Mouse (Mus musculus): ENCODE results near the gene Iqch. TPM values are rescaled to one million over a fixed set of nuclear protein-coding genes. Genes with fewer than 3 reads are reported as not detected.

The Iqch gene
- polyA plus RNA-seq, 1 experiment from 2014 or later: 0.22 TPM

DNA sequence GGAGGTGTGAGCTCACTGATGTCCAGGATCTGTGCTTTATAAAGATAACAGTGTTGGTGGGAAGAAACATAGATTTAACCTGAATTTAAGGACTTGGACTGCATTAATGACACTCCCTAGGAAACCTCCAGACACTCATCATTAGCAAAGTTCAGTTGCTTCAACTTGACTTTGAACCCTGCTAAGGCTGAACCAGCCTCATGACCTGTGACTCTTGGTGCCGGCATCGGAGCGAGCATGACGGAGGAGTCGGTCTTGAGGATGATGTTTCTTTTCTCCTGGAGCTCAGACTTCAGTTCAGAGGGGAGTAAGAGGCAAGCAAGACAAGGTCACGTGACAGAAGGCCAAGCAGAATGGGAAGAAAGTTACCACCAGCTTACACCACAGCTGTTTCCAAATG lies 41.7 kb upstream of the Iqch start:
- Histone ChIP-seq H3K27ac (ENCODE audit: low read length) (no peak overlapping the region), H3K4me3 (ENCODE audit: low read depth, low read length) (no peak overlapping the region), H3K36me3 (ENCODE audit: control insufficient read depth, insufficient read depth, low read length) (peaks cover 17% of the 10 kb centered on the region), H3K4me2 (replicated peaks; ENCODE audit: low read depth, low read length) (no peak overlapping the region), H3K9me3 (ENCODE audit: control insufficient read depth, low read depth, low read length) (no peaks in the 10 kb centered on the region), H3K27me3 (ENCODE audit: control insufficient read depth, insufficient read depth, low read length) (no peaks in the 10 kb centered on the region), H3K9ac (replicated peaks; ENCODE audit: low read depth, low read length) (no peak overlapping the region), H3K4me1 (ENCODE audit: control insufficient read depth, insufficient read depth, low read length) (no peaks in the 10 kb centered on the region)
- WGBS: 87% methylated on average over 6 of the region's 6 CpGs
- ATAC-seq (ENCODE audit: insufficient number of reproducible peaks, insufficient read depth, low FRiP score, low read depth): no peak

DNA sequence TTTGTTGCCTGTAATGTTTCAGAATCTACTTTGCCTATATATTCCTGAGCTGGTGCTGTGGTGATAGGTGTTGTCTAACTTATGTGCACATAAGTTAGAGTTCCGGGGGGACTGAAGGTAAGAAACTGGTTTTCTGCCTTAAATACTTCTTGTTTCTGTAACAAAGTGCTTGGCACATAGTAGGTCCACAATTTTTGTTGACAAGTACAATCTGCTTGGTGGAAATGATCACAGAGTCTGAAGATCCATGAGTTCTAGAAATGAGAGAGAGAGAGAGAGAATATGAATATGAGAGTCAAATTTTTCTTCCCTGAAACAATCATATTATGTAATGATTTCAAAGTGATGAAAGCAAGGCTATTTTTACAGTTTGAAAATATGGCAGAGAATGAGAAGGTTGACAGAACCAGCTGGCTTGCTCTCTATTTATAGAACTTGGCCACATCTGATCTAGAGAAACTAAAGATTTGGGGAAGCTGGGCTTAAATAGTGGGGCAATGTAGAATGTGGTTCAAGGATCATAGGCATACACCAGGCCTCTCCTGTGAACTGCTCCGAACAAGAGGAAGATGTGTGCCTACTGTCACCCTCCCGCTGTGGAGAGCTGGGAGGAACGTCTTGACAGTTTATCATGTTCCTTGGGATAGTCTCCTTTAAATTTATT lies 39.8 kb upstream of the Iqch start:
- H3K27ac ChIP-seq (ENCODE audit: low read length): no peak overlapping the region
- peaks cover 5% of the 10 kb centered on the region for H3K36me3 ChIP-seq (ENCODE audit: control insufficient read depth, insufficient read depth, low read length)
- no peaks in the 10 kb centered on the region for H3K4me1 ChIP-seq (ENCODE audit: control insufficient read depth, insufficient read depth, low read length)
- H3K4me2 ChIP-seq (replicated peaks; ENCODE audit: low read depth, low read length): no peak overlapping the region
- no peaks in the 10 kb centered on the region for H3K27me3 ChIP-seq (ENCODE audit: control insufficient read depth, insufficient read depth, low read length)
- H3K4me3 ChIP-seq (ENCODE audit: low read depth, low read length): no peak overlapping the region
- WGBS: 93% methylated on average over 4 of the region's 4 CpGs
- no peaks in the 10 kb centered on the region for H3K9me3 ChIP-seq (ENCODE audit: control insufficient read depth, low read depth, low read length)
- ATAC-seq (ENCODE audit: insufficient number of reproducible peaks, insufficient read depth, low FRiP score, low read depth): no peak
- no peak overlapping the region for H3K9ac ChIP-seq (replicated peaks; ENCODE audit: low read depth, low read length)

DNA sequence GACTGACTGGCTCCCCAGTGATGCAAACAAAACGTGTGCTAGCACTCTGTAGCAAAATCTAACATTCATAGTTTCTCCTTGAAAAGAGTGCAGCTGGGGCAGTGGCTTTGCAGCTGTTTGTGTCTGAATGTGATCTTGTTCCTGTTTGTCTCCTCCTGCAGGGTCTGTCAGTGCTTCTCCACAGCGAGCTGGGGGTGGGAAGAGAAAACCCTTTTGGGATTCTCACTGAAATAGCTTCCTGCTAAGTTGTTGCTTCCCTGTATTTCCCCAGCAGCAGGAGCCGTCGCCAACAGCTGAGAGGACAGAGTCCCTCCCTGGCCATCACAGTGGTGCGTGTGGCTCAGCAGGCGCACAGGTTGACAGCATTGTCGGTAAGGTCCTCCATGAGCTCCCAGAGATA lies 33.8 kb upstream of the Iqch start:
- ATAC-seq (ENCODE audit: insufficient number of reproducible peaks, insufficient read depth, low FRiP score, low read depth): no peak
- Histone ChIP-seq H3K4me2 (replicated peaks; ENCODE audit: low read depth, low read length) (no peak overlapping the region), H3K4me3 (ENCODE audit: low read depth, low read length) (no peak overlapping the region), H3K27me3 (ENCODE audit: control insufficient read depth, insufficient read depth, low read length) (no peaks in the 10 kb centered on the region), H3K9ac (replicated peaks; ENCODE audit: low read depth, low read length) (no peak overlapping the region), H3K4me1 (ENCODE audit: control insufficient read depth, insufficient read depth, low read length) (0 out of 2 replicates have a peak, but pooled peaks cover 3% of the 10 kb centered on the region), H3K9me3 (ENCODE audit: control insufficient read depth, low read depth, low read length) (no peaks in the 10 kb centered on the region), H3K36me3 (ENCODE audit: control insufficient read depth, insufficient read depth, low read length) (peaks cover 7% of the 10 kb centered on the region; the same call in 1 of the 2 replicates), H3K27ac (ENCODE audit: low read length) (no peak overlapping the region)
- WGBS: 73% methylated on average over 7 of the region's 7 CpGs

DNA sequence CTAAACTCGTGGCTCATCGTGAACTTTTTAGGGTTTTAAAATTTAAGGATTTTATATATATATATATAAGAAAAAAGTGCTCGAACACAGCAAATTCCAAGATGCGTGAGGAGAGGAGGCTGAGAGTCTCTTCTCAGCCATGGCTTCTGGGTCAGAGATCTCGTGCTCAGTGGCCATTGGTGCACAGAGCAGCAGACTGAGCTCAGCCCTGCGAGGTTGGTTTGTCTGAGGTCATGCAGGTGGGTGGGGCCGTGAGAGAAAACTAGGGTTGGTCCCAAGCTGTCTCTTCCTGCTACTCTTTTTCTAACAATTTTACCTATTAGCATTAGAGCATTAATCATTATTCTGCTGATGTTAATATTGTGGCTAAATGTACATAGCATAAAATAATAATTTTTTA lies 31.0 kb upstream of the Iqch start:
- Histone ChIP-seq H3K4me3 (ENCODE audit: low read depth, low read length) (no peak overlapping the region), H3K36me3 (ENCODE audit: control insufficient read depth, insufficient read depth, low read length) (peaks cover 7% of the 10 kb centered on the region; the same call in 1 of the 2 replicates), H3K27me3 (ENCODE audit: control insufficient read depth, insufficient read depth, low read length) (no peaks in the 10 kb centered on the region), H3K9ac (replicated peaks; ENCODE audit: low read depth, low read length) (no peak overlapping the region), H3K4me1 (ENCODE audit: control insufficient read depth, insufficient read depth, low read length) (0 out of 2 replicates have a peak, but pooled peaks cover 3% of the 10 kb centered on the region), H3K27ac (ENCODE audit: low read length) (no peak overlapping the region), H3K9me3 (ENCODE audit: control insufficient read depth, low read depth, low read length) (no peaks in the 10 kb centered on the region), H3K4me2 (replicated peaks; ENCODE audit: low read depth, low read length) (no peak overlapping the region)
- no peak for ATAC-seq (ENCODE audit: insufficient number of reproducible peaks, insufficient read depth, low FRiP score, low read depth)
- 61% methylated on average over 7 of the region's 7 CpGs for WGBS

DNA sequence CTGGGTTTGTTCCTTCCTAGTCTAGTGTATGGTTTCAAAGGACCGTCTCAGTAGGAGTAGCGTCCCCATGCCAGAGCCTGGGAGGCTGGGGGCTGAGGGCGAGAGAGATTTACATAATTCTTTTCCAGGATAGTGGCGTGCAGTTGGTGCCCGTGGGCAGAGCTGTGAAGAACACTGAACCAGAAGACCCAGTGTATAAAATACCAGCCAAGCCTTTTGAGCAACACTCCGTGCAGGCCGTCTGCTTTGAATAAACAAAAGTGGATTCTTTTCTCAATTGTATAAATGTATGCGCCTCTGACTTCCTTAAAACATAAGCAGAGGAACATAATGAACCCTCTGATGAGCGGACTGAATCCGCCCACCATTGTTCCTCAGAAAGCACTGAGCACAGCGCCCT lies 30.6 kb upstream of the Iqch start:
- Histone ChIP-seq H3K4me2 (replicated peaks; ENCODE audit: low read depth, low read length) (no peak overlapping the region), H3K27me3 (ENCODE audit: control insufficient read depth, insufficient read depth, low read length) (no peaks in the 10 kb centered on the region), H3K36me3 (ENCODE audit: control insufficient read depth, insufficient read depth, low read length) (peaks cover 7% of the 10 kb centered on the region; the same call in 1 of the 2 replicates), H3K4me3 (ENCODE audit: low read depth, low read length) (no peak overlapping the region), H3K27ac (ENCODE audit: low read length) (peak overlapping the region; percentile 39; the same call in 1 of the 2 replicates), H3K9me3 (ENCODE audit: control insufficient read depth, low read depth, low read length) (no peaks in the 10 kb centered on the region), H3K4me1 (ENCODE audit: control insufficient read depth, insufficient read depth, low read length) (0 out of 2 replicates have a peak, but pooled peaks cover 3% of the 10 kb centered on the region), H3K9ac (replicated peaks; ENCODE audit: low read depth, low read length) (no peak overlapping the region)
- WGBS: 38% methylated on average over 11 of the region's 11 CpGs
- ATAC-seq (ENCODE audit: insufficient number of reproducible peaks, insufficient read depth, low FRiP score, low read depth): no peak

DNA sequence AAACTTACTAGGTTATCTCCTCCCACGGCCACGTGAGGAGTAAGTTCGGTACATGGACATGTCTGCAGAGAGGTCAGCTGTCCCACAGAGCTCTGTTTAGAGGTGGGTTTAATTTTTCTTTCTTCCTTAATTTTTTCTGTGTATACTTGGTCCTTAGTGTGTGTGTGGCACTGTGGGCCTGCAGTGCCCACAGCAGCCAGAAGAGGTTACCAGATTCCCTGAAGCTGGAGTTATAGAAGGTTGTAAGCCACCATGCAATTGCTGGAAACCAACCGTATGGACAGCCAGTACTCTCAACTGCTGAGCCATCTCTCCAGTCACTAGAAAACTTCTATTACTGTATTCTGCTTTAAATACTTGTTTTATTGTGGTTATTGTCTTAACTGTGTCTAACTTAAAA lies 29.8 kb upstream of the Iqch start:
- WGBS: 96% methylated on average over 4 of the region's 4 CpGs
- Histone ChIP-seq H3K4me3 (ENCODE audit: low read depth, low read length) (no peak overlapping the region), H3K9ac (replicated peaks; ENCODE audit: low read depth, low read length) (no peak overlapping the region), H3K36me3 (ENCODE audit: control insufficient read depth, insufficient read depth, low read length) (peaks cover 7% of the 10 kb centered on the region; the same call in 1 of the 2 replicates), H3K27me3 (ENCODE audit: control insufficient read depth, insufficient read depth, low read length) (no peaks in the 10 kb centered on the region), H3K4me1 (ENCODE audit: control insufficient read depth, insufficient read depth, low read length) (0 out of 2 replicates have a peak, but pooled peaks cover 3% of the 10 kb centered on the region), H3K9me3 (ENCODE audit: control insufficient read depth, low read depth, low read length) (no peaks in the 10 kb centered on the region), H3K27ac (ENCODE audit: low read length) (no peak overlapping the region), H3K4me2 (replicated peaks; ENCODE audit: low read depth, low read length) (no peak overlapping the region)
- ATAC-seq (ENCODE audit: insufficient number of reproducible peaks, insufficient read depth, low FRiP score, low read depth): no peak

DNA sequence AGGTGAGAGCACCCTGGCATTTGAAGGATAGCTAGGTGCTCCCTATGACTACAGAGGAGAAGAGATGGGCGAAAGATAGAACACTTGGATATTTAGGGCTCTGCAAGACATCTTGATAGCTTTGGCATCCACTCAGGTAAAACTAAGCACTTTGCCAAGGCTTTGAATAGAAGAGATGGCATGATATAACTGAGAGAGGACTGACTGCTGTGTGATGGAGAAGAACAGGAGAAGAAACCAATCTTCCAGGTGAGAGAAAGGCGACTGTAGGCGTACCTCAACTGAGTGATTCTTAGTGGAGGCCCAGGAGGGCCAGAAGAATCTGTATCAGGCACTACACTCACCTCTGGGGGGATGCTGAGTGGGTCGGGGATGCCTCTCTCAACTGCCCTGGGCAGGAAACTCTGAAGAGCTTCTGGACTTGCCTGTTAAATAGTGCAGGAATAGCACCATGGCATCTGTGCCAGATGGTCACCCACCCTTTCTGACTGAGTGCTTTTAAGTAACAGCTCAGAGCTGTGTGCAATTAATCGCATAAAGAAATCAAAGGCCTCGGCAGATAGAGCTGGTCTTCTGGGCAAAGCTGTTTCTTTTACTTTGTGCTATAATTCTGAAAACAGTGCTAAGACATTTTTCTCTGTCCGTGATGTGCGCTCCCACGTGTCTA lies 22.9 kb upstream of the Iqch start:
- no peak overlapping the region for H3K9ac ChIP-seq (replicated peaks; ENCODE audit: low read depth, low read length)
- no peaks in the 10 kb centered on the region for H3K4me1 ChIP-seq (ENCODE audit: control insufficient read depth, insufficient read depth, low read length)
- ATAC-seq (ENCODE audit: insufficient number of reproducible peaks, insufficient read depth, low FRiP score, low read depth): no peak
- no peak overlapping the region for H3K4me3 ChIP-seq (ENCODE audit: low read depth, low read length)
- H3K9me3 ChIP-seq (ENCODE audit: control insufficient read depth, low read depth, low read length): no peaks in the 10 kb centered on the region
- no peaks in the 10 kb centered on the region for H3K27me3 ChIP-seq (ENCODE audit: control insufficient read depth, insufficient read depth, low read length)
- H3K4me2 ChIP-seq (replicated peaks; ENCODE audit: low read depth, low read length): no peak overlapping the region
- WGBS: 87% methylated on average over 9 of the region's 9 CpGs
- H3K36me3 ChIP-seq (ENCODE audit: control insufficient read depth, insufficient read depth, low read length): peaks cover 4% of the 10 kb centered on the region; the same call in 1 of the 2 replicates
- H3K27ac ChIP-seq (ENCODE audit: low read length): no peak overlapping the region

DNA sequence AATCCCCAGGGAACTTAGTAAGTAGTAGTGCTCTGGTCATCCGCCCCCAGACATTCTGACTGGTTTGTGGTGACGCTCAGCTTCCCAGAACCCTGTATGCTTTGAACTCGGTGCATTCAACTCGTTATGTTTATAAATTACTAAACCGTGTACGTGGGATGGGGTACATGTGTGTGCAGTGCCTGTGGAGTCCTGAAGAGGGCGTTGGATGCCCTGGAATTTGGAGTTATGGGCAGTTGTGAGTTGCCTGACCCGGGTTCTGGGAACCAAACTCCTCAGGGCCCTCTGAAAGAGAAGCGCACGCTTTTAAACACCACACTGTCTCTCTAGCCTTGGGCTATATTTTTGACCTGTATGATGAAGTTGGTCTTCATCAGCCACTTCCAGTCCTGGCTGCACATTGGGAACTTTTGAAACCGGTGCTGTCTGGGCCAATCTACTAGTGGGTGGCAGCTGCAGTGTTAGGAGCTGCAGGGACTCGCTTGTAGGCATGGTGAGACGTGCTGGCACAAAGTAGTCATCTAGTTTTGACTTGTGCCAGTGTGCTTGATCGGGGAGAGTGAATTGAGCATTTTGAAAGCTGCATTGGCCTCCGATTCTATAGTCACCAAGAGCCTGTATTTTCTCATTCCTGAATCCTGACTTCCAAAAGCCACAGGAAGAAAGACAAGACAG lies 21.7 kb upstream of the Iqch start:
- WGBS: 84% methylated on average over 15 of the region's 15 CpGs
- Histone ChIP-seq H3K4me2 (replicated peaks; ENCODE audit: low read depth, low read length) (no peak overlapping the region), H3K27me3 (ENCODE audit: control insufficient read depth, insufficient read depth, low read length) (no peaks in the 10 kb centered on the region), H3K9ac (replicated peaks; ENCODE audit: low read depth, low read length) (no peak overlapping the region), H3K4me1 (ENCODE audit: control insufficient read depth, insufficient read depth, low read length) (no peaks in the 10 kb centered on the region), H3K4me3 (ENCODE audit: low read depth, low read length) (no peak overlapping the region), H3K36me3 (ENCODE audit: control insufficient read depth, insufficient read depth, low read length) (peaks cover 4% of the 10 kb centered on the region; the same call in 1 of the 2 replicates), H3K27ac (ENCODE audit: low read length) (no peak overlapping the region), H3K9me3 (ENCODE audit: control insufficient read depth, low read depth, low read length) (no peaks in the 10 kb centered on the region)
- ATAC-seq (ENCODE audit: insufficient number of reproducible peaks, insufficient read depth, low FRiP score, low read depth): no peak

Measured in stomach, embryonic 14.5 days (tissue).